Mouse (Mus musculus) testis, adult 2 months (tissue): ENCODE data around the gene Mrln.

ENCODE experiments used
- CTCF ChIP-seq: fragments of 200-500 bp; IDR thresholded peaks from 2 replicates; pipeline ENCODE4 v1.5.1; 2012; ENCODE audit warnings: low read depth, mild to moderate bottlenecking, inconsistent platforms, low read length, moderate library complexity; ENCODE audit not compliant: control insufficient read depth, insufficient read depth, insufficient replicate concordance
- POLR2A ChIP-seq: fragments of 200-500 bp; IDR thresholded peaks from 2 replicates; pipeline ENCODE4 v1.6.1; 2012; ENCODE audit warnings: low read depth, mild to moderate bottlenecking, inconsistent platforms, low read length, moderate library complexity; ENCODE audit not compliant: control insufficient read depth

DNA sequence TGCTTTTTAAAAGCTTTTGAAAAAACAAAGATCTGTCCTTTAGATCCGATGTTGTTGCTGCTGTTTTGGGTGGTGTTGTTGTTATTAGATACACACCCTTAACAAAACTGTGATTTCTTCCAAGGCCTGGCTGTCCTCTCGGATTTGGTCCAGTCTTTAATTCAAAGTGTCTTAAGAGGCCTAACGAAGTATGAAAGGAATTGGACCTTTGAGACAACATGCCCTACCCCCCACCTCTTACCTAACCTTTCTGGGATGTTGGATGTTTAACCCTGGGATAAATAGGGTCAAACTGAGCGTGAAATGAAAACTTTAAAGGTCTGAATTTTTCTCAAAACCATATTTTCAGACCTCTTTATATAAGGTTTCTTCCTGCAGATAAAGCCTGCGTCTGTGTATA lies 16.5 kb downstream of the Mrln start:
- TF ChIP-seq POLR2A: no peak
- no peak for TF ChIP-seq CTCF
